Mouse (Mus musculus) ovary, postnatal 14 days (tissue): ENCODE results near the gene Sdr9c7.
"Not testable (repeated sequence)": the region's sequence is repeated elsewhere in the genome, so short reads cannot be mapped to it uniquely, and the experiment has no call there.

Source experiments
- DNase-seq: peaks from one replicate; pipeline ENCODE4 v3.0.0; 2022; ENCODE audit warnings: low spot score

Sdr9c7 gene

GRCm38 (mm10) chr10:127898218-127898617 is at the start of gene Sdr9c7:
Gene Sdr9c7, plus strand, starts transcription at chr10:127898518.
- DNase-seq = no peak

GRCm38 (mm10) chr10:127849628-127850027 is 48.7 kb upstream of the Sdr9c7 start, which contains the start of gene Rdh19:
Gene Rdh19, plus strand, starts transcription at chr10:127849928.
- no peak for DNase-seq

- DNase-seq = no peak
Measured at GRCm38 (mm10) chr10:127856376-127856775, 41.9 kb upstream of the Sdr9c7 start.

GRCm38 (mm10) chr10:127864931-127865330 is 33.4 kb upstream of the Sdr9c7 start:
- no peak for DNase-seq

GRCm38 (mm10) chr10:127866232-127866631 is 32.1 kb upstream of the Sdr9c7 start, which contains the start of gene Rdh16f2:
Gene Rdh16f2, plus strand, starts transcription at chr10:127866474.
- DNase-seq = no peak

GRCm38 (mm10) chr10:127872484-127872883 is 25.8 kb upstream of the Sdr9c7 start:
- DNase-seq = no peak

- no peak for DNase-seq
Measured at GRCm38 (mm10) chr10:127877681-127878080, 20.6 kb upstream of the Sdr9c7 start.

- no peak for DNase-seq
Measured at GRCm38 (mm10) chr10:127878262-127879057, 19.9 kb upstream of the Sdr9c7 start.

- DNase-seq = no peak
Measured at GRCm38 (mm10) chr10:127879155-127879688, 19.1 kb upstream of the Sdr9c7 start.

GRCm38 (mm10) chr10:127881041-127881440 is 17.3 kb upstream of the Sdr9c7 start:
- no peak for DNase-seq

- DNase-seq = no peak
Measured at GRCm38 (mm10) chr10:127886551-127886950, 11.8 kb upstream of the Sdr9c7 start.

GRCm38 (mm10) chr10:127886971-127887370 is 11.3 kb upstream of the Sdr9c7 start:
- no peak for DNase-seq

- no peak for DNase-seq
Measured at GRCm38 (mm10) chr10:127888605-127889004, 9.7 kb upstream of the Sdr9c7 start, which contains the start of gene Rdh7. Gene Rdh7, minus strand, starts transcription at chr10:127888817.

GRCm38 (mm10) chr10:127891481-127891880 is 6.8 kb upstream of the Sdr9c7 start:
- DNase-seq = no peak

- not testable (repeated sequence) for DNase-seq
Measured at GRCm38 (mm10) chr10:127893163-127894022, 4.9 kb upstream of the Sdr9c7 start.

GRCm38 (mm10) chr10:127896705-127897104 is 1.6 kb upstream of the Sdr9c7 start:
- no peak for DNase-seq

GRCm38 (mm10) chr10:127897506-127897905 is 812 bp upstream of the Sdr9c7 start:
- DNase-seq = no peak

- DNase-seq = no peak
Measured at GRCm38 (mm10) chr10:127899783-127900182, 1.5 kb downstream of the Sdr9c7 start.

- DNase-seq = no peak
Measured at GRCm38 (mm10) chr10:127901751-127902150, 3.4 kb downstream of the Sdr9c7 start.

- DNase-seq = no peak
Measured at GRCm38 (mm10) chr10:127903116-127903515, 4.8 kb downstream of the Sdr9c7 start.

GRCm38 (mm10) chr10:127904718-127905446 is 6.6 kb downstream of the Sdr9c7 start:
- DNase-seq = no peak

- DNase-seq = no peak
Measured at GRCm38 (mm10) chr10:127906138-127906537, 7.8 kb downstream of the Sdr9c7 start.
